Mouse (Mus musculus): Measurements from ENCODE around the gene Hist1h2ab. TPM values are rescaled to one million over a fixed set of nuclear protein-coding genes. Genes with fewer than 3 reads are reported as not detected.
"Not testable (repeated sequence)": the region's sequence is repeated elsewhere in the genome, so short reads cannot be mapped to it uniquely, and the experiment has no call there.

Hist1h2ab gene
- polyA plus RNA-seq, 1 experiment from 2014 or later = 20.0 TPM

- peak within 1 kb of the TSS; percentile 61 for H3K27ac ChIP-seq (ENCODE audit: low read length)
- no peaks in the 10 kb centered on the region for H3K9me3 ChIP-seq (replicated peaks; ENCODE audit: control insufficient read depth, low read length)
- H3K36me3 ChIP-seq (ENCODE audit: control insufficient read depth, insufficient read depth) = no peaks in the 10 kb centered on the region
- peak within 1 kb of the TSS; percentile 91 for H3K4me2 ChIP-seq (ENCODE audit: low read depth, low read length)
- H3K4me3 ChIP-seq (ENCODE audit: low read length) = peak within 1 kb of the TSS; percentile 65
- H3K9ac ChIP-seq (ENCODE audit: low read length) = peak within 1 kb of the TSS; percentile 79
- no peaks in the 10 kb centered on the region for H3K27me3 ChIP-seq (ENCODE audit: control insufficient read depth, insufficient read depth, low read length)
- ATAC-seq (replicated peaks; ENCODE audit: extremely low read depth, insufficient read depth, low FRiP score) = peak; percentile 61
- H3K4me1 ChIP-seq (ENCODE audit: control insufficient read depth, insufficient read depth, low read length) = peaks cover 12% of the 10 kb centered on the region
- whole genome bisulfite sequencing = 3% methylated on average over 17 of the region's 17 CpGs
These were observed 40.4 kb upstream of the Hist1h2ab start, which contains the start of gene Hfe for GRCm38 (mm10) chr13:23710374-23711089. Gene Hfe, minus strand, starts transcription at chr13:23710854.

- Histone ChIP-seq H3K4me2 (ENCODE audit: low read depth, low read length) (no peak overlapping the region), H3K9ac (ENCODE audit: low read length) (no peak overlapping the region), H3K27me3 (ENCODE audit: control insufficient read depth, insufficient read depth, low read length) (no peaks in the 10 kb centered on the region), H3K9me3 (replicated peaks; ENCODE audit: control insufficient read depth, low read length) (no peaks in the 10 kb centered on the region), H3K4me3 (ENCODE audit: low read length) (no peak overlapping the region), H3K4me1 (ENCODE audit: control insufficient read depth, insufficient read depth, low read length) (no peaks in the 10 kb centered on the region), H3K27ac (ENCODE audit: low read length) (no peak overlapping the region), H3K36me3 (ENCODE audit: control insufficient read depth, insufficient read depth) (no peaks in the 10 kb centered on the region)
- WGBS = 52% methylated on average over 5 of the region's 5 CpGs
- ATAC-seq (replicated peaks; ENCODE audit: extremely low read depth, insufficient read depth, low FRiP score) = no peak
These were observed 34.5 kb upstream of the Hist1h2ab start for GRCm38 (mm10) chr13:23716261-23717042.

GRCm38 (mm10) chr13:23717176-23717575 lies 33.8 kb upstream of the Hist1h2ab start:
- Histone ChIP-seq H3K36me3 (ENCODE audit: control insufficient read depth, insufficient read depth) (no peaks in the 10 kb centered on the region), H3K27ac (ENCODE audit: low read length) (no peak overlapping the region), H3K9ac (ENCODE audit: low read length) (no peak overlapping the region), H3K4me2 (ENCODE audit: low read depth, low read length) (no peak overlapping the region), H3K9me3 (replicated peaks; ENCODE audit: control insufficient read depth, low read length) (no peaks in the 10 kb centered on the region), H3K27me3 (ENCODE audit: control insufficient read depth, insufficient read depth, low read length) (no peaks in the 10 kb centered on the region), H3K4me1 (ENCODE audit: control insufficient read depth, insufficient read depth, low read length) (no peaks in the 10 kb centered on the region), H3K4me3 (ENCODE audit: low read length) (no peak overlapping the region)
- 49% methylated on average over 11 of the region's 11 CpGs for WGBS
- ATAC-seq (replicated peaks; ENCODE audit: extremely low read depth, insufficient read depth, low FRiP score) = no peak

GRCm38 (mm10) chr13:23717593-23718245 lies 33.2 kb upstream of the Hist1h2ab start:
- H3K4me3 ChIP-seq (ENCODE audit: low read length); H3K4me2 ChIP-seq (ENCODE audit: low read depth, low read length); H3K27me3 ChIP-seq (ENCODE audit: control insufficient read depth, insufficient read depth, low read length); H3K27ac ChIP-seq (ENCODE audit: low read length); H3K36me3 ChIP-seq (ENCODE audit: control insufficient read depth, insufficient read depth); H3K9me3 ChIP-seq (replicated peaks; ENCODE audit: control insufficient read depth, low read length); H3K4me1 ChIP-seq (ENCODE audit: control insufficient read depth, insufficient read depth, low read length); ATAC-seq (replicated peaks; ENCODE audit: extremely low read depth, insufficient read depth, low FRiP score); H3K9ac ChIP-seq (ENCODE audit: low read length): not testable (repeated sequence)
- WGBS = 29% methylated on average over 2 of the region's 2 CpGs

- ATAC-seq (replicated peaks; ENCODE audit: extremely low read depth, insufficient read depth, low FRiP score) = no peak
- no peak overlapping the region for H3K4me2 ChIP-seq (ENCODE audit: low read depth, low read length)
- no peak overlapping the region for H3K27ac ChIP-seq (ENCODE audit: low read length)
- H3K9me3 ChIP-seq (replicated peaks; ENCODE audit: control insufficient read depth, low read length) = no peaks in the 10 kb centered on the region
- 48% methylated on average over 4 of the region's 4 CpGs for WGBS
- H3K36me3 ChIP-seq (ENCODE audit: control insufficient read depth, insufficient read depth) = no peaks in the 10 kb centered on the region
- no peak overlapping the region for H3K4me3 ChIP-seq (ENCODE audit: low read length)
- H3K9ac ChIP-seq (ENCODE audit: low read length) = no peak overlapping the region
- H3K27me3 ChIP-seq (ENCODE audit: control insufficient read depth, insufficient read depth, low read length) = no peaks in the 10 kb centered on the region
- peaks cover 2% of the 10 kb centered on the region for H3K4me1 ChIP-seq (ENCODE audit: control insufficient read depth, insufficient read depth, low read length)
These were observed 26.7 kb upstream of the Hist1h2ab start for GRCm38 (mm10) chr13:23724239-23724638.

GRCm38 (mm10) chr13:23725213-23725612 lies 25.7 kb upstream of the Hist1h2ab start:
- no peak overlapping the region for H3K4me2 ChIP-seq (ENCODE audit: low read depth, low read length)
- no peak overlapping the region for H3K27ac ChIP-seq (ENCODE audit: low read length)
- H3K4me3 ChIP-seq (ENCODE audit: low read length) = no peak overlapping the region
- no peaks in the 10 kb centered on the region for H3K9me3 ChIP-seq (replicated peaks; ENCODE audit: control insufficient read depth, low read length)
- no CpG with 5 or more reads among the region's 1 CpGs for WGBS
- no peak for ATAC-seq (replicated peaks; ENCODE audit: extremely low read depth, insufficient read depth, low FRiP score)
- no peak overlapping the region for H3K9ac ChIP-seq (ENCODE audit: low read length)
- H3K27me3 ChIP-seq (ENCODE audit: control insufficient read depth, insufficient read depth, low read length) = no peaks in the 10 kb centered on the region
- peaks cover 2% of the 10 kb centered on the region for H3K4me1 ChIP-seq (ENCODE audit: control insufficient read depth, insufficient read depth, low read length)
- H3K36me3 ChIP-seq (ENCODE audit: control insufficient read depth, insufficient read depth) = no peaks in the 10 kb centered on the region

GRCm38 (mm10) chr13:23728472-23729191 lies 22.3 kb upstream of the Hist1h2ab start:
- 70% methylated on average over 18 of the region's 18 CpGs for whole genome bisulfite sequencing
- no peak for ATAC-seq (replicated peaks; ENCODE audit: extremely low read depth, insufficient read depth, low FRiP score)
- Histone ChIP-seq H3K9me3 (replicated peaks; ENCODE audit: control insufficient read depth, low read length) (no peaks in the 10 kb centered on the region), H3K27ac (ENCODE audit: low read length) (no peak overlapping the region), H3K27me3 (ENCODE audit: control insufficient read depth, insufficient read depth, low read length) (no peaks in the 10 kb centered on the region), H3K9ac (ENCODE audit: low read length) (no peak overlapping the region), H3K4me2 (ENCODE audit: low read depth, low read length) (no peak overlapping the region), H3K4me3 (ENCODE audit: low read length) (no peak overlapping the region), H3K36me3 (ENCODE audit: control insufficient read depth, insufficient read depth) (no peaks in the 10 kb centered on the region), H3K4me1 (ENCODE audit: control insufficient read depth, insufficient read depth, low read length) (peaks cover 2% of the 10 kb centered on the region)

GRCm38 (mm10) chr13:23729192-23729525 lies 21.8 kb upstream of the Hist1h2ab start:
- WGBS = 85% methylated on average over 9 of the region's 9 CpGs
- H3K4me2 ChIP-seq (ENCODE audit: low read depth, low read length) = no peak overlapping the region
- no peak overlapping the region for H3K27ac ChIP-seq (ENCODE audit: low read length)
- peaks cover under 1% of the 10 kb centered on the region for H3K4me1 ChIP-seq (ENCODE audit: control insufficient read depth, insufficient read depth, low read length)
- no peaks in the 10 kb centered on the region for H3K27me3 ChIP-seq (ENCODE audit: control insufficient read depth, insufficient read depth, low read length)
- H3K9me3 ChIP-seq (replicated peaks; ENCODE audit: control insufficient read depth, low read length) = no peaks in the 10 kb centered on the region
- no peak overlapping the region for H3K4me3 ChIP-seq (ENCODE audit: low read length)
- ATAC-seq (replicated peaks; ENCODE audit: extremely low read depth, insufficient read depth, low FRiP score) = no peak
- H3K9ac ChIP-seq (ENCODE audit: low read length) = no peak overlapping the region
- no peaks in the 10 kb centered on the region for H3K36me3 ChIP-seq (ENCODE audit: control insufficient read depth, insufficient read depth)

All from heart, embryonic 16.5 days (tissue).